Mouse (Mus musculus) ES-E14 (cell line): ENCODE data around the gene Myh7b.

Experiments used
- HCFC1 ChIP-seq: IDR thresholded peaks from 2 replicates; pipeline ENCODE4 v1.6.1; 2012; ENCODE audit warnings: low read length, inconsistent platforms, borderline replicate concordance; ENCODE audit not compliant: insufficient read depth
- ZC3H11A ChIP-seq: IDR thresholded peaks from 2 replicates; pipeline ENCODE4 v1.6.1; 2012; ENCODE audit warnings: low read depth, mild to moderate bottlenecking, inconsistent platforms, low read length, borderline replicate concordance

DNA sequence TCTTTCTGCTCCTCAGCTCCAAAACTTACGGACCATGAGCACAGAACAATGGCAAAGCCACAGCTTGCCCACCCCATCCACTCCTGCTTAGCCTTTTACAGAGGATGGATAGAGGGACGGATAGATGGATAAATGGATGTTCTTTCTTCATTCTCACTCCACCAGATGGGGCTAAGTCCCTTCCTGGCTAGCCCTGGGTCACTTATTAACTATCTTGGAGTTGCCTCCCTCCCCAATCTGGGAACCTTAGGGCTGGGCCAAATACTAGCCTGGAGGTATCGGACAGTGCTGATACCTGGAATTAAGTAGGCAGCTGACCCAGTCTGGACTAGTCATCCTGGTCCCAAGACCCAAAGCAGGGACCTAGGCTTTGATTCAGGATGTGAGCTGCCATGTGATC, 7.3 kb upstream of the Myh7b start:
- no peak for TF ChIP-seq HCFC1
- TF ChIP-seq ZC3H11A = no peak
